Mouse (Mus musculus) CH12.LX (cell line): ENCODE measurements at regions not wholly inside any gene's neighbourhood (a gene's known extent, or its start where the extent isn't known, plus 50 kb on each side); places are given as distances from the start of the nearest gene placed in this dataset.

ENCODE experiments used
- CTCF ChIP-seq, 2 experiments: IDR thresholded peaks in 1 of 2; conservative IDR thresholded peaks in 1 of 2; 2 replicates each; pipeline ENCODE4 v1.5.1; 2011 to 2012; ENCODE audit warnings: low read depth in 2 of 2, low read length in 2 of 2, improper control_type of control experiment in 1 of 2, inconsistent platforms in 1 of 2, mild to moderate bottlenecking in 1 of 2, moderate library complexity in 1 of 2
- MAFK ChIP-seq: IDR thresholded peaks from 2 replicates; pipeline ENCODE4 v1.6.1; 2011; ENCODE audit warnings: low read length, improper control_type of control experiment; ENCODE audit not compliant: insufficient replicate concordance
- POLR2A ChIP-seq: IDR thresholded peaks from 2 replicates; pipeline ENCODE4 v1.6.1; 2011; ENCODE audit warnings: low read depth, mild to moderate bottlenecking, improper control_type of control experiment, low read length

GRCm38 (mm10) chr5:46836810-46837209, 979.4 kb upstream of the Lcorl start:
- TF ChIP-seq POLR2A (no peak), CTCF (conservative IDR thresholded peaks at IDR 0.05 in 1 of 2, IDR thresholded peaks at IDR 0.05 in 1 of 2; ENCODE audit: low read depth in 2 of 2, low read length in 2 of 2) (no peak), MAFK (no peak)
